Mouse (Mus musculus): ENCODE results near the gene Tbx15.

- no peak for TF ChIP-seq POLR2A (IDR thresholded peaks at IDR 0.05; ENCODE audit: extremely low read depth, insufficient read depth, low read length)
- no peak for TF ChIP-seq CTCF (IDR thresholded peaks at IDR 0.05; ENCODE audit: extremely low read depth, insufficient read depth, low read length)
Measured at GRCm38 (mm10) chr3:99249906-99250305, 9.7 kb downstream of the Tbx15 start.
